Mouse (Mus musculus) left cerebral cortex, postnatal 14 days (tissue): ENCODE results near the gene 6030498E09Rik. TPM values are rescaled to one million over a fixed set of nuclear protein-coding genes. Genes with fewer than 3 reads are reported as not detected.
A peak's percentile ranks its signal among the peaks of the same experiment; 100 is the strongest.

Experiments
- DNase-seq, 2 experiments: peaks; one replicate each; pipeline ENCODE4 v3.0.0; 2021 to 2022; ENCODE audit warnings: low spot score in 2 of 2, mixed read lengths in 1 of 2
- intact Hi-C: fragments of 180-260 bp; cut with DNase I; formaldehyde crosslinking; loops from one replicate; pipeline ENCODE4 v1.15.1; 2025
- long read RNA-seq, 2 experiments: library from polyadenylated mRNA; stranded (forward); transcript quantifications; one replicate each; pipeline ENCODE4 v2.0.0; 2021
- microRNA-seq, 2 experiments: library from miRNA; unstranded; fragments of <30 nt; microRNA quantifications; one replicate each; pipeline ENCODE4 v1.2.0; 2022
- total RNA-seq, 2 experiments: library from RNA; stranded (reverse); gene quantifications; 2 replicates each; pipeline ENCODE4 v1.2.3; 2021

Gene 6030498E09Rik
- total RNA-seq: not detected
- long read RNA-seq, experiment 1: 0 reads
- long read RNA-seq, experiment 2: 0 reads

- DNase-seq: no peak
- intact Hi-C loops: loop anchor here (10.0 kb wide), 1 partner anchor 258 kb away; no protein-coding TSS in a partner anchor
Observed at GRCm38 (mm10) chrX:38772478-38772877, at the start of gene 6030498E09Rik. Gene 6030498E09Rik (plus strand): TSS chrX:38772671.

- no peak for DNase-seq
- intact Hi-C loops: no loop called here
Observed at GRCm38 (mm10) chrX:38730081-38730480, 42.4 kb upstream of the 6030498E09Rik start.

- intact Hi-C loops: no loop called here
- DNase-seq: no peak
Observed at GRCm38 (mm10) chrX:38730639-38731038, 41.8 kb upstream of the 6030498E09Rik start.

GRCm38 (mm10) chrX:38733683-38734082 is 38.8 kb upstream of the 6030498E09Rik start:
- intact Hi-C loops: no loop called here
- DNase-seq: no peak

- intact Hi-C loops: no loop called here
- DNase-seq: peak in 1 of 2 experiments; percentile 30
Observed at GRCm38 (mm10) chrX:38734916-38735880, 37.3 kb upstream of the 6030498E09Rik start.

- no peak for DNase-seq
- intact Hi-C loops: loop anchor here (10.0 kb wide), 1 partner anchor 257 kb away; no protein-coding TSS in a partner anchor
Observed at GRCm38 (mm10) chrX:38771453-38771852, 1.0 kb upstream of the 6030498E09Rik start.

- intact Hi-C loops: loop anchor here (10.0 kb wide), 1 partner anchor 257 kb away; no protein-coding TSS in a partner anchor
- peak; percentile 30 to 38 for DNase-seq
Observed at GRCm38 (mm10) chrX:38771886-38772285, 585 bp upstream of the 6030498E09Rik start.

- peak in 1 of 2 experiments; percentile 10 for DNase-seq
- intact Hi-C loops: no loop called here
Observed at GRCm38 (mm10) chrX:38794373-38794772, 21.9 kb downstream of the 6030498E09Rik start.

GRCm38 (mm10) chrX:38813934-38814333 is 41.5 kb downstream of the 6030498E09Rik start:
- intact Hi-C loops: no loop called here

GRCm38 (mm10) chrX:38816841-38817240 is 44.4 kb downstream of the 6030498E09Rik start:
- intact Hi-C loops: no loop called here
- no peak for DNase-seq

More at GRCm38 (mm10) chrX:38813934-38814333, 41.5 kb downstream of the 6030498E09Rik start:
- no peak for DNase-seq

GRCm38 (mm10) chrX:38958571-38958970 is 186.1 kb downstream of the 6030498E09Rik start:
- intact Hi-C loops: no loop called here
- peak in 1 of 2 experiments; percentile 0 for DNase-seq

GRCm38 (mm10) chrX:38996265-38996664 is 223.8 kb downstream of the 6030498E09Rik start:
- DNase-seq: no peak
- intact Hi-C loops: no loop called here

Small RNA genes within 50 kb of the gene (microRNA-seq; reads per million reads assigned to microRNA genes)
- 0 reads per million in 2 experiments for gene Gm25642

Other genes starting within 250 kb of the 6030498E09Rik start
- 10 to 100 TPM; 37.2 to 41.7 TPM for gene Cul4b, start 196.5 kb upstream of the 6030498E09Rik start, total RNA-seq
- 10 to 100 TPM; 76.0 to 76.2 TPM for gene Mcts1, start 172.1 kb upstream of the 6030498E09Rik start, total RNA-seq
- 10 to 100 TPM; 20.6 to 20.7 TPM for gene C1galt1c1, start 137.6 kb upstream of the 6030498E09Rik start, total RNA-seq